ENCODE assay signal across 14 mouse cellular contexts in the genomic region with DNA sequence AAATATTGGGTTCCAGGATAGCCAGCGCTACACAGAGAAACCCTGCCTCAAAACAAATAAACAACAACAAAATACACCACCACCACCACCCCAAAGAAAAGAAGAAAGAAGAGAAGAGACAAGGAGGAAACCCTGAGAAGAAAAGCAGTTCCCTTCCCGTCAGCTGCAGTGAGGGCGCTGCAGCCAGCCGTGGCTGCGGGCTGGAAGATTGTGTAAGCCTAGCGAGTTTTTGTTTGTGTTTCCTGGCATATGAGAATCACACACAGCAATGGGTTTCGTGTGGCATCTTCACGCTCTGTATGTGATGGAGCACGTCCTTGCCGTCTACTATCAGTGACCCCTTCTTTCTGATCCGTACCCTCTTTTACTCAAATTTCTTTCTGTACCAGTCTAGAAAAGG. TPM values are rescaled to one million over a fixed set of nuclear protein-coding genes. Genes with fewer than 3 reads are reported as not detected.
A peak's percentile ranks its signal among the peaks of the same experiment; 100 is the strongest.
DNase-seq lines count a peak whose midpoint lies in the region; ATAC-seq and TF ChIP-seq lines count a peak whose summit lies in the region.
"Had no signal": no experiment of that assay in that cellular context is flagged by ENCODE, and none has a peak within 500 bp of the region (broad histone marks: within the 10 kb centered on the region; RNA-seq: fewer than 3 reads in every experiment).

No protein-coding gene starts in this region.

- DNase-seq in thymus, postnatal 4 days = peak; percentile 50
- no peak for DNase-seq in thymus, postnatal 10 days (ENCODE audit: low spot score in 2 of 2)
- no peak for DNase-seq in liver, embryonic 14.5 days (ENCODE audit: low read depth in 3 of 3, low spot score in 3 of 3)
- DNase-seq in right cerebral cortex, postnatal 4 days = no peak
- no peak for DNase-seq in adipocyte (ENCODE audit: low spot score)
- DNase-seq in yolk sac, embryonic 10.5 days (ENCODE audit: low spot score) = no peak
- DNase-seq: adrenal gland, postnatal 36 days; cerebellum, adult 9-11 months; gastrocnemius, postnatal 14 days; heart, postnatal 4 days; lung, embryonic 14.5 days had no signal

- H3K4me2 ChIP-seq in hindbrain, embryonic 12.5 days (replicated peaks) = no peak overlapping the region
- H3K4me2 ChIP-seq in hindbrain, embryonic 13.5 days = no peak overlapping the region
- H3K4me2 ChIP-seq in liver, embryonic 14.5 days (ENCODE audit: low read depth) = 0 out of 2 replicates have a peak overlapping the region, but pooled peaks have one; percentile 13
- H3K4me2 ChIP-seq: lung, embryonic 14.5 days had no signal

- no peak overlapping the region for H3K4me3 ChIP-seq in hindbrain, embryonic 12.5 days
- H3K4me3 ChIP-seq in hindbrain, embryonic 13.5 days = no peak overlapping the region
- no peak overlapping the region for H3K4me3 ChIP-seq in liver, embryonic 14.5 days (ENCODE audit: insufficient read depth in 1 of 2, low read depth in 2 of 2, low read length in 2 of 2)
- H3K4me3 ChIP-seq: erythroblast, embryonic 14.5 days had no signal

- no peaks in the 10 kb centered on the region for H3K27me3 ChIP-seq in hindbrain, embryonic 12.5 days
- no peaks in the 10 kb centered on the region for H3K27me3 ChIP-seq in hindbrain, embryonic 13.5 days
- H3K27me3 ChIP-seq in liver, embryonic 14.5 days (ENCODE audit: control insufficient read depth, insufficient read depth, low read length) = no peaks in the 10 kb centered on the region

- peak overlapping the region; percentile 53; the same call in 1 of the 2 replicates for H3K27ac ChIP-seq in hindbrain, embryonic 12.5 days
- H3K27ac ChIP-seq in hindbrain, embryonic 13.5 days = no peak overlapping the region
- no peak overlapping the region for H3K27ac ChIP-seq in liver, embryonic 14.5 days

- H3K36me3 ChIP-seq in hindbrain, embryonic 12.5 days = no peaks in the 10 kb centered on the region
- H3K36me3 ChIP-seq in hindbrain, embryonic 13.5 days = 0 out of 2 replicates have a peak, but pooled peaks cover under 1% of the 10 kb centered on the region
- no peaks in the 10 kb centered on the region for H3K36me3 ChIP-seq in liver, embryonic 14.5 days (replicated peaks; ENCODE audit: control insufficient read depth, insufficient read depth, low read depth)

- H3K4me1 ChIP-seq in hindbrain, embryonic 12.5 days = peaks cover 38% of the 10 kb centered on the region
- peaks cover 52% of the 10 kb centered on the region for H3K4me1 ChIP-seq in hindbrain, embryonic 13.5 days (replicated peaks)
- H3K4me1 ChIP-seq in liver, embryonic 14.5 days (replicated peaks; ENCODE audit: control insufficient read depth in 2 of 2, insufficient read depth in 2 of 2, low read length in 1 of 2) = peaks cover 0 to 22% of the 10 kb centered on the region in 2 experiments; a peak in 2 of 4 replicates

- no peaks in the 10 kb centered on the region for H3K9me3 ChIP-seq in hindbrain, embryonic 12.5 days (replicated peaks)
- no peaks in the 10 kb centered on the region for H3K9me3 ChIP-seq in hindbrain, embryonic 13.5 days
- no peaks in the 10 kb centered on the region for H3K9me3 ChIP-seq in liver, embryonic 14.5 days (ENCODE audit: control insufficient read depth, low read length)

- TF ChIP-seq CTCF in liver, embryonic 14.5 days (IDR thresholded peaks at IDR 0.05; ENCODE audit: low read depth) = 0 out of 2 replicates have a peak, but pooled peaks have one; percentile 11

- 78% methylated on average over 11 of the region's 11 CpGs for WGBS in hindbrain, embryonic 12.5 days
- WGBS in hindbrain, embryonic 13.5 days = 77% methylated on average over 11 of the region's 11 CpGs
- 41% methylated on average over 11 of the region's 11 CpGs for WGBS in liver, embryonic 14.5 days (ENCODE audit: insufficient replicate concordance)

- ATAC-seq in hindbrain, embryonic 12.5 days (ENCODE audit: low FRiP score) = no peak
- ATAC-seq in hindbrain, embryonic 13.5 days (ENCODE audit: low FRiP score) = no peak
- no peak for ATAC-seq in liver, embryonic 14.5 days (ENCODE audit: insufficient read depth)

- H3K9ac ChIP-seq in hindbrain, embryonic 12.5 days = 0 out of 2 replicates have a peak overlapping the region, but pooled peaks have one; percentile 32
- no peak overlapping the region for H3K9ac ChIP-seq in hindbrain, embryonic 13.5 days
- no peak overlapping the region for H3K9ac ChIP-seq in liver, embryonic 14.5 days (replicated peaks)
- H3K9ac ChIP-seq: lung, embryonic 14.5 days had no signal

- no peak for TF ChIP-seq EP300 in liver, embryonic 14.5 days (IDR thresholded peaks at IDR 0.05; ENCODE audit: low read depth)

RNA-seq across cellular contexts. Expression of a gene that starts 14.1 kb away (rescaled TPM):
- polyA plus RNA-seq in hindbrain, embryonic 12.5 days (2016; fragmentation: Nextera tagmentation; extraction: Ambion mirVana) = 1.7 and 2.4 TPM in 2 replicates
- polyA plus RNA-seq in hindbrain, embryonic 13.5 days (2015; fragmentation: Nextera tagmentation; extraction: Ambion mirVana) = 1.5 and 2.1 TPM in 2 replicates
- polyA plus RNA-seq in liver, embryonic 14.5 days (2012; rRNA removed) = 5.6 and 6.5 TPM in 2 replicates
- polyA plus RNA-seq in liver, embryonic 14.5 days (2014; fragmentation: Nextera tagmentation; extraction: Ambion mirVana) = 0.76 and 0.92 TPM in 2 replicates

RNA-seq across cellular contexts. Expression of a gene that starts 39.1 kb away (rescaled TPM):
- polyA plus RNA-seq in hindbrain, embryonic 12.5 days (2016; fragmentation: Nextera tagmentation; extraction: Ambion mirVana) = 5.7 and 6.1 TPM in 2 replicates
- 5.8 and 6.6 TPM in 2 replicates for polyA plus RNA-seq in hindbrain, embryonic 13.5 days (2015; fragmentation: Nextera tagmentation; extraction: Ambion mirVana)
- polyA plus RNA-seq in liver, embryonic 14.5 days (2012; rRNA removed) = 6.6 and 10.4 TPM in 2 replicates
- 5.5 and 5.7 TPM in 2 replicates for polyA plus RNA-seq in liver, embryonic 14.5 days (2014; fragmentation: Nextera tagmentation; extraction: Ambion mirVana)
